Mouse (Mus musculus) kidney, embryonic 16.5 days (tissue): ENCODE results near the gene Atad5. TPM values are rescaled to one million over a fixed set of nuclear protein-coding genes. Genes with fewer than 3 reads are reported as not detected.

ENCODE experiments used
- ATAC-seq: fragments of 200-750 bp; cut with Nextera tagmentation; 2 replicates; pipeline ENCODE4 v1.8.0; 2017; ENCODE audit warnings: moderate TSS enrichment; ENCODE audit not compliant: low FRiP score, low TSS enrichment
- H3K27ac ChIP-seq: fragments of 300-500 bp; sonication (generic); 2 replicates; pipeline ENCODE4 v1.5.1; 2014; ENCODE audit warnings: low read length
- H3K27me3 ChIP-seq: fragments of 300-500 bp; sonication (generic); 2 replicates; pipeline ENCODE4 v1.6.1; 2014; ENCODE audit warnings: low read length, control low read depth, mixed read lengths; ENCODE audit not compliant: insufficient read depth
- H3K36me3 ChIP-seq: fragments of 300-500 bp; sonication (generic); 2 replicates; pipeline ENCODE4 v1.6.1; 2014; ENCODE audit warnings: low read length, control low read depth, mixed read lengths; ENCODE audit not compliant: insufficient read depth
- H3K4me1 ChIP-seq: fragments of 300-500 bp; sonication (generic); 2 replicates; pipeline ENCODE4 v1.6.1; 2014; ENCODE audit warnings: low read length, control low read depth, mixed read lengths; ENCODE audit not compliant: insufficient read depth
- H3K4me2 ChIP-seq: fragments of 300-500 bp; sonication (generic); replicated peaks from 2 replicates; pipeline ENCODE4 v1.6.1; 2014; ENCODE audit warnings: low read depth, low read length
- H3K4me3 ChIP-seq: fragments of 300-500 bp; sonication (generic); 2 replicates; pipeline ENCODE4 v1.5.1; 2014; ENCODE audit warnings: mild to moderate bottlenecking, low read length
- H3K9ac ChIP-seq: fragments of 300-500 bp; sonication (generic); replicated peaks from 2 replicates; pipeline ENCODE4 v1.6.1; 2014; ENCODE audit warnings: low read length
- H3K9me3 ChIP-seq: fragments of 300-500 bp; sonication (generic); 2 replicates; pipeline ENCODE4 v1.6.1; 2016; ENCODE audit warnings: low read length, control low read depth
- WGBS: fragments of 180-500 bp; shearing (Covaris S2); extraction: QIAGEN DNeasy Blood & Tissue Kit; methylation state at CpG from one replicate; pipeline ENCODE4 v1.1.7; 2014; 5-methylcytosine and 5-hydroxymethylcytosine counted together
- polyA plus RNA-seq: library from polyadenylated mRNA; unstranded; fragments of >200 nt; fragmentation: Nextera tagmentation; extraction: Ambion mirVana; gene quantifications from 2 replicates; pipeline ENCODE4 v1.2.1, GENCODE M21; 2015

The Atad5 gene
- polyA plus RNA-seq, 1 experiment from 2014 or later, result 8.3 TPM

DNA sequence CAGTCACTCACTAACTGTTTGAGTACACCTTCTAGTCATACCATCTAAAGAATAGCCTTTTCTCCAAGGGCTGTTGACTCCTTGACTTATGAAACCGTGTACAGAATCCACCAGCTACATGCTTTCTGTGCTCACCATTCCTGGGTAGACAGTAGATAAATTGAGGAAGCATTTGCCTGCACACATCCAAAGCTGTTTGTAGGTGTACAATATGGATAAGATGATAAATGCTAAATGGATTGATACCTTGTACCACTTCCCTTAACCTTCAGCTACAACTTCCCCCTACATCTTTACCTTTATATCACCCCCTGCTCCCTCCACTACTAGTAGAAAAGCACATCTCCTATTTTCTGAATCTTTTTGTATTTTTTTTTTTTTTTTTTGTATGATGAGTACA is 15.2 kb downstream of the Atad5 start:
- H3K36me3 ChIP-seq, result peaks cover 40% of the 10 kb centered on the region
- H3K27me3 ChIP-seq, result no peaks in the 10 kb centered on the region
- no peak overlapping the region for H3K4me3 ChIP-seq
- no peak overlapping the region for H3K4me2 ChIP-seq
- no peak overlapping the region for H3K27ac ChIP-seq
- H3K9ac ChIP-seq, result no peak overlapping the region
- H3K9me3 ChIP-seq, result no peaks in the 10 kb centered on the region
- ATAC-seq, result no peak
- WGBS, result 76% methylated on average over 1 of the region's 1 CpGs
- H3K4me1 ChIP-seq, result no peaks in the 10 kb centered on the region

- H3K9me3 ChIP-seq, result no peaks in the 10 kb centered on the region
- no peaks in the 10 kb centered on the region for H3K4me1 ChIP-seq
- H3K4me2 ChIP-seq, result no peak overlapping the region
- WGBS, result 69% methylated on average over 1 of the region's 1 CpGs
- ATAC-seq, result no peak
- no peak overlapping the region for H3K4me3 ChIP-seq
- no peak overlapping the region for H3K9ac ChIP-seq
- H3K27ac ChIP-seq, result no peak overlapping the region
- peaks cover 26% of the 10 kb centered on the region for H3K36me3 ChIP-seq
- no peaks in the 10 kb centered on the region for H3K27me3 ChIP-seq
Measured at GRCm38 (mm10) chr11:80116411-80116810, 27.2 kb downstream of the Atad5 start.

DNA sequence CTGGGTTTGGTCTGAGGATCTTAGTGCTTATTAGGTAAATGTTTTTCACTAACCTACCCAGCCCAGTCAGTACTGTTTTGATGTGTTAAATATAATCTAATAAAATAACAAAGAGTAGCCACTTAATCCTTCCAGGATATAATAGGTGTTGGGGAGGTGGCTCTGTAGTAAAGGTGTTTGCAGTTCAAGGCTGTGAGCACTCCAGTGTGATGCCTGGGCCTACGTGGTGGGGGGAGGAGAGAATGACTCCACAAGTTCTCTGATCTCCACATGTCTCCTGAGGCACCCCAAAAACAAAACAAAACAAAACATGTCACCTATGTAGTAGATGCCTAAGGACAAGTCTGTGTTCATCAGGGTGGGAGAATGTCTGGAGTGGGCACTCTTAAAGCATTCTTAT is 42.9 kb downstream of the Atad5 start:
- H3K9ac ChIP-seq, result no peak overlapping the region
- WGBS, result 61% methylated on average over 1 of the region's 1 CpGs

GRCm38 (mm10) chr11:80134744-80135143 is 45.5 kb downstream of the Atad5 start:
- Histone ChIP-seq H3K27ac (no peak overlapping the region), H3K9me3 (no peaks in the 10 kb centered on the region), H3K36me3 (peaks cover 34% of the 10 kb centered on the region), H3K9ac (no peak overlapping the region), H3K4me3 (no peak overlapping the region), H3K27me3 (no peaks in the 10 kb centered on the region), H3K4me2 (no peak overlapping the region), H3K4me1 (no peaks in the 10 kb centered on the region)
- no peak for ATAC-seq
- 74% methylated on average over 4 of the region's 4 CpGs for WGBS

More for the DNA sequence above, 42.9 kb downstream of the Atad5 start:
- H3K36me3 ChIP-seq, result peaks cover 43% of the 10 kb centered on the region
- H3K27me3 ChIP-seq, result no peaks in the 10 kb centered on the region
- ATAC-seq, result no peak
- H3K4me1 ChIP-seq, result no peaks in the 10 kb centered on the region
- H3K4me3 ChIP-seq, result no peak overlapping the region
- H3K4me2 ChIP-seq, result no peak overlapping the region
- no peak overlapping the region for H3K27ac ChIP-seq
- H3K9me3 ChIP-seq, result no peaks in the 10 kb centered on the region

GRCm38 (mm10) chr11:80135954-80136683 is 46.9 kb downstream of the Atad5 start:
- no peak for ATAC-seq
- Histone ChIP-seq H3K9ac (no peak overlapping the region), H3K4me3 (no peak overlapping the region), H3K4me1 (0 out of 2 replicates have a peak, but pooled peaks cover 3% of the 10 kb centered on the region), H3K36me3 (peaks cover 34% of the 10 kb centered on the region), H3K4me2 (no peak overlapping the region), H3K27ac (no peak overlapping the region), H3K9me3 (no peaks in the 10 kb centered on the region), H3K27me3 (no peaks in the 10 kb centered on the region)
- 92% methylated on average over 11 of the region's 11 CpGs for WGBS

- WGBS, result 81% methylated on average over 13 of the region's 13 CpGs
- H3K27ac ChIP-seq, result no peak overlapping the region
- peaks cover 31% of the 10 kb centered on the region for H3K36me3 ChIP-seq
- H3K9ac ChIP-seq, result no peak overlapping the region
- no peak overlapping the region for H3K4me2 ChIP-seq
- 0 out of 2 replicates have a peak, but pooled peaks cover 3% of the 10 kb centered on the region for H3K4me1 ChIP-seq
- ATAC-seq, result no peak
- H3K9me3 ChIP-seq, result no peaks in the 10 kb centered on the region
- no peak overlapping the region for H3K4me3 ChIP-seq
- H3K27me3 ChIP-seq, result no peaks in the 10 kb centered on the region
Measured at GRCm38 (mm10) chr11:80136786-80137185, 47.6 kb downstream of the Atad5 start.

DNA sequence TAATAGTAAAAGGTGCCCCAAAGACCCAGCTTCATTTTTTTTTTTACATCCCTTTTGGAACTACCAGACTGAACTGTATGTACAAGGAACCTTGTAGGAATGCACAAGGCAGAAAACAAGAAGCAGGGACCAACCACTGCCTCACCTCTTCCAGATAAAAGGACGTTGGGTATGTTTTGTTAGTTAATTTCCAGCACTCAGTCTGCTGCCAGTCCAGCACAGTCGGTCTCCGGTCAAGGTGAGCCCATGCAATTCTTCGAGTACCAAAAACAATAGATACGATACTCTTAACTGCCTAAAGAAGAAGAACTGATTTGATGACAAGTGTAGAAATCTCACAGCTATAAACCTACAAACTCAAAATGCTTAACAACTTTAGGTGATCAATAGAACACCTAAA is 48.6 kb downstream of the Atad5 start:
- no peak overlapping the region for H3K9ac ChIP-seq
- H3K4me2 ChIP-seq, result no peak overlapping the region
- no peaks in the 10 kb centered on the region for H3K27me3 ChIP-seq
- H3K36me3 ChIP-seq, result peaks cover 28% of the 10 kb centered on the region
- WGBS, result 92% methylated on average over 5 of the region's 5 CpGs
- H3K4me3 ChIP-seq, result no peak overlapping the region
- no peak overlapping the region for H3K27ac ChIP-seq
- no peaks in the 10 kb centered on the region for H3K9me3 ChIP-seq
- peaks cover 5% of the 10 kb centered on the region; the same call in 1 of the 2 replicates for H3K4me1 ChIP-seq
- ATAC-seq, result no peak

DNA sequence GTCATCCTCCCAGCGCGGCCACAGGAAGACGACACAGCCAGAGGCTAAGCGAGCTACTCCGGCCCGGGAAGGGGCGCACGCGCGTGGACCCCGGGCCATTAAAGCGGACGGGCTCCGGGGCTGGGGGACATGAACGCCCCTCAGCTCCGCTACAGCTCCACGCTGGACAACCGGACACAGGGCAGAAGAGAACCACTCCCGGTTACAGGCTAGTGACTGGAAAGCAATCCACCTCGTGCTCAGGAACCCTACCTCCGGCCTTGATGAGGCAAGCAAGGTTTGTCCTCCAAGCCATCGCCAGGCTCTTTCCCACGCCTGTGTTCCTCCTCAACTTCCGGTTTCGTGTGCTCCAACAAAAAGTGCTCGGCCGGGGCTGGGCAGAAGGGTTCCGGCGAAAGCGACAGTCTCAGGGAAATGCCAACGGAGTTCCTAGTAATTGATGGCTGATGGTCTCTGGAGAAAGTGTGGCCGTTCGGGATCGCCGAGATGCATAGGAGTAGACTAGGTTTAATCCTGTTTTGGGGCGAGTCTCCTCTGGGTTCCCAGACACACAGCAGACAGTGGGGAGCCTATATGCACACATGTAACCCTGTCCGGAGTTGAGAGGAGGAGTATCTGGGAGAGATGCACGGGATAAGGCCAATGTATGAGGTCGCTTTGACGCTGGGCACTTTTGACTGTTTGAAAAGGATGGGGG is 52.8 kb downstream of the Atad5 start, which contains the start of gene Tefm:
Gene Tefm (minus strand): TSS at position 351 of the 697 bp plus-strand sequence.
- Histone ChIP-seq H3K36me3 (peaks cover 10% of the 10 kb centered on the region), H3K4me3 (peak within 1 kb of the TSS; percentile 74), H3K9me3 (no peaks in the 10 kb centered on the region), H3K4me1 (peaks cover 12% of the 10 kb centered on the region; the same call in 1 of the 2 replicates), H3K4me2 (peak within 1 kb of the TSS; percentile 71), H3K9ac (peak within 1 kb of the TSS; percentile 93), H3K27ac (peak within 1 kb of the TSS; percentile 93), H3K27me3 (no peaks in the 10 kb centered on the region)
- ATAC-seq, result peak; percentile 89
- WGBS, result 0% methylated on average over 40 of the region's 40 CpGs

- H3K4me1 ChIP-seq, result peaks cover 12% of the 10 kb centered on the region; the same call in 1 of the 2 replicates
- no peaks in the 10 kb centered on the region for H3K9me3 ChIP-seq
- no peak overlapping the region for H3K9ac ChIP-seq
- peaks cover 6% of the 10 kb centered on the region; the same call in 1 of the 2 replicates for H3K36me3 ChIP-seq
- H3K4me3 ChIP-seq, result peak overlapping the region; percentile 74; the same call in 1 of the 2 replicates
- ATAC-seq, result no peak
- 49% methylated on average over 8 of the region's 8 CpGs for WGBS
- no peak overlapping the region for H3K27ac ChIP-seq
- peak overlapping the region; percentile 71 for H3K4me2 ChIP-seq
- H3K27me3 ChIP-seq, result no peaks in the 10 kb centered on the region
Measured at GRCm38 (mm10) chr11:80142872-80143271, 53.7 kb downstream of the Atad5 start.
